Mouse (Mus musculus): ENCODE measurements around the gene Asna1. TPM values are rescaled to one million over a fixed set of nuclear protein-coding genes. Genes with fewer than 3 reads are reported as not detected.

The Asna1 gene
- polyA plus RNA-seq, 1 experiment = 46.6 TPM

GRCm38 (mm10) chr8:84990836-84991235, 34.2 kb downstream of the Asna1 start:
- 4% methylated on average over 15 of the region's 15 CpGs for WGBS
- peaks cover 4% of the 10 kb centered on the region for H3K4me1 ChIP-seq (ENCODE audit: control insufficient read depth, insufficient read depth, low read length)
- H3K4me3 ChIP-seq (replicated peaks; ENCODE audit: control insufficient read depth, low read depth, low read length) = peak overlapping the region; percentile 61
- H3K27ac ChIP-seq (ENCODE audit: control insufficient read depth, insufficient read depth, low read depth, low read length, poor library complexity) = peak overlapping the region; percentile 5; the same call in 1 of the 2 replicates
- TF ChIP-seq CTCF (IDR thresholded peaks at IDR 0.05; ENCODE audit: control insufficient read depth, insufficient read depth, low read length) (no peak), POLR2A (IDR thresholded peaks at IDR 0.05; ENCODE audit: borderline replicate concordance, control insufficient read depth, low read depth, low read length) (peak; percentile 5; the same call in 1 of the 2 replicates)

GRCm38 (mm10) chr8:84990349-84990748, 34.7 kb downstream of the Asna1 start, which contains the start of gene Hook2:
Gene Hook2 (plus strand): TSS chr8:84990603.
- Histone ChIP-seq H3K4me3 (replicated peaks; ENCODE audit: control insufficient read depth, low read depth, low read length) (peak within 1 kb of the TSS; percentile 61), H3K4me1 (ENCODE audit: control insufficient read depth, insufficient read depth, low read length) (peaks cover 4% of the 10 kb centered on the region), H3K27ac (ENCODE audit: control insufficient read depth, insufficient read depth, low read depth, low read length, poor library complexity) (peak within 1 kb of the TSS; percentile 46)
- TF ChIP-seq POLR2A (IDR thresholded peaks at IDR 0.05; ENCODE audit: borderline replicate concordance, control insufficient read depth, low read depth, low read length) = peak; percentile 61; the same call in 1 of the 2 replicates
- TF ChIP-seq CTCF (IDR thresholded peaks at IDR 0.05; ENCODE audit: control insufficient read depth, insufficient read depth, low read length) = peak; percentile 99
- WGBS = under 1% methylated on average over 28 of the region's 28 CpGs

- H3K27ac ChIP-seq (ENCODE audit: control insufficient read depth, insufficient read depth, low read depth, low read length, poor library complexity) = peak overlapping the region; percentile 46; the same call in 1 of the 2 replicates
- TF ChIP-seq POLR2A (IDR thresholded peaks at IDR 0.05; ENCODE audit: borderline replicate concordance, control insufficient read depth, low read depth, low read length) = peak; percentile 26; the same call in 1 of the 2 replicates
- TF ChIP-seq CTCF (IDR thresholded peaks at IDR 0.05; ENCODE audit: control insufficient read depth, insufficient read depth, low read length) = peak; percentile 93
- under 1% methylated on average over 15 of the region's 15 CpGs for WGBS
- peaks cover 4% of the 10 kb centered on the region for H3K4me1 ChIP-seq (ENCODE audit: control insufficient read depth, insufficient read depth, low read length)
- H3K4me3 ChIP-seq (replicated peaks; ENCODE audit: control insufficient read depth, low read depth, low read length) = peak overlapping the region; percentile 25
These were observed 35.3 kb downstream of the Asna1 start for GRCm38 (mm10) chr8:84989810-84990209.

GRCm38 (mm10) chr8:84989311-84989731, 35.8 kb downstream of the Asna1 start:
- 25% methylated on average over 15 of the region's 15 CpGs for WGBS

GRCm38 (mm10) chr8:84987903-84988302, 37.2 kb downstream of the Asna1 start:
- Histone ChIP-seq H3K4me1 (ENCODE audit: control insufficient read depth, insufficient read depth, low read length) (peaks cover 6% of the 10 kb centered on the region), H3K4me3 (replicated peaks; ENCODE audit: control insufficient read depth, low read depth, low read length) (no peak overlapping the region), H3K27ac (ENCODE audit: control insufficient read depth, insufficient read depth, low read depth, low read length, poor library complexity) (no peak overlapping the region)
- WGBS = 86% methylated on average over 2 of the region's 2 CpGs
- TF ChIP-seq CTCF (IDR thresholded peaks at IDR 0.05; ENCODE audit: control insufficient read depth, insufficient read depth, low read length) = no peak
- TF ChIP-seq POLR2A (IDR thresholded peaks at IDR 0.05; ENCODE audit: borderline replicate concordance, control insufficient read depth, low read depth, low read length) = no peak

More at GRCm38 (mm10) chr8:84989311-84989731, 35.8 kb downstream of the Asna1 start:
- Histone ChIP-seq H3K27ac (ENCODE audit: control insufficient read depth, insufficient read depth, low read depth, low read length, poor library complexity) (peak overlapping the region; percentile 12; the same call in 1 of the 2 replicates), H3K4me3 (replicated peaks; ENCODE audit: control insufficient read depth, low read depth, low read length) (no peak overlapping the region), H3K4me1 (ENCODE audit: control insufficient read depth, insufficient read depth, low read length) (peaks cover 4% of the 10 kb centered on the region)
- TF ChIP-seq POLR2A (IDR thresholded peaks at IDR 0.05; ENCODE audit: borderline replicate concordance, control insufficient read depth, low read depth, low read length) (no peak), CTCF (IDR thresholded peaks at IDR 0.05; ENCODE audit: control insufficient read depth, insufficient read depth, low read length) (no peak)

GRCm38 (mm10) chr8:84987388-84987787, 37.7 kb downstream of the Asna1 start:
- 72% methylated on average over 5 of the region's 5 CpGs for WGBS
- no peak for TF ChIP-seq POLR2A (IDR thresholded peaks at IDR 0.05; ENCODE audit: borderline replicate concordance, control insufficient read depth, low read depth, low read length)
- no peak for TF ChIP-seq CTCF (IDR thresholded peaks at IDR 0.05; ENCODE audit: control insufficient read depth, insufficient read depth, low read length)
- Histone ChIP-seq H3K4me3 (replicated peaks; ENCODE audit: control insufficient read depth, low read depth, low read length) (no peak overlapping the region), H3K27ac (ENCODE audit: control insufficient read depth, insufficient read depth, low read depth, low read length, poor library complexity) (no peak overlapping the region), H3K4me1 (ENCODE audit: control insufficient read depth, insufficient read depth, low read length) (peaks cover 11% of the 10 kb centered on the region)

GRCm38 (mm10) chr8:84986379-84986945, 38.6 kb downstream of the Asna1 start:
- H3K27ac ChIP-seq (ENCODE audit: control insufficient read depth, insufficient read depth, low read depth, low read length, poor library complexity) = peak overlapping the region; percentile 88
- peak overlapping the region; percentile 64 for H3K4me3 ChIP-seq (replicated peaks; ENCODE audit: control insufficient read depth, low read depth, low read length)
- WGBS = 24% methylated on average over 8 of the region's 8 CpGs
- no peak for TF ChIP-seq POLR2A (IDR thresholded peaks at IDR 0.05; ENCODE audit: borderline replicate concordance, control insufficient read depth, low read depth, low read length)
- no peak for TF ChIP-seq CTCF (IDR thresholded peaks at IDR 0.05; ENCODE audit: control insufficient read depth, insufficient read depth, low read length)
- peaks cover 15% of the 10 kb centered on the region for H3K4me1 ChIP-seq (ENCODE audit: control insufficient read depth, insufficient read depth, low read length)

- TF ChIP-seq POLR2A (IDR thresholded peaks at IDR 0.05; ENCODE audit: borderline replicate concordance, control insufficient read depth, low read depth, low read length) = peak; percentile 48; the same call in 1 of the 2 replicates
- TF ChIP-seq CTCF (IDR thresholded peaks at IDR 0.05; ENCODE audit: control insufficient read depth, insufficient read depth, low read length) = no peak; the same call in 1 of the 2 replicates
- Histone ChIP-seq H3K27ac (ENCODE audit: control insufficient read depth, insufficient read depth, low read depth, low read length, poor library complexity) (peak overlapping the region; percentile 88), H3K4me1 (ENCODE audit: control insufficient read depth, insufficient read depth, low read length) (peaks cover 18% of the 10 kb centered on the region), H3K4me3 (replicated peaks; ENCODE audit: control insufficient read depth, low read depth, low read length) (peak overlapping the region; percentile 64)
- WGBS = under 1% methylated on average over 53 of the region's 53 CpGs
These were observed 39.2 kb downstream of the Asna1 start for GRCm38 (mm10) chr8:84985684-84986378.
